Mouse (Mus musculus): ENCODE data around the gene Tead2.

Gene Tead2

DNA sequence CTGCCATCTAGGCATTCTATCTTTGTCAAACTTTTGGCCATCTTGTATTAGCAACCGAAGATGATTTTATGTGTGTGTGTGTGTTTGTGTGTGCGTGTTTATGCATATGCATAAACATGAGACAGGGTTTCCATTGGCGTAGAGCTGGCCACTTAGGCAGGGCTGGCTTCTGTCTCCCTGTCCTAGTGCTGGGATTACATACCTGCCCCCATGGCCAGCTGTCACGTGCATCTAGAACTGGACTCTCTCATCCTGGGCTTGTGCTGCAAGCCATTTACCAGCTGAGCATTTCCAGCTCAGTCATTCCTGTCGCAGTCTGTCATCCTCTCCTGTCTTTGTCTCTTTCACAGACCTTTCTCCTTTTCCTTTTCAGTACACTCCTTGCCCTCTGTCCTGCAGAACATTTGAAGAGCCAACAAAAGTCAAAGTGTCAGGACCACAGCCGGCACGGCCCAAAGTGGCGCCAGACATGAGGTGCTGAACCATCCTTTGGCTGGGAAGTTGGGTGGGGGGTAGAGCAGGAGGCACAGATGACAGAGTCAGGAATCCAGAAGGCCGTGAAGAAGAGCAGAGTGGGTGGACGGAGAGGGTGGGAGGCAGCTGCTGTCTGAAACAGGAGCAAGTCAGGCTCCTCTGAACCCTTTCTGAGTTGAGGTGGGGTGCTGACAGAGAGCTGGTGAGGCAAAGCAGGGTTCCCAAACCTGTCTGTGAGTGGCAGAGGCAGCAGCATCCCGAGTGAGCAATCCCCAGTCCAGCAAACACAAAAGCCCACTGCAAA, 41.7 kb downstream of the Tead2 start:
- DNase-seq (ENCODE audit: low read depth): no peak

DNA sequence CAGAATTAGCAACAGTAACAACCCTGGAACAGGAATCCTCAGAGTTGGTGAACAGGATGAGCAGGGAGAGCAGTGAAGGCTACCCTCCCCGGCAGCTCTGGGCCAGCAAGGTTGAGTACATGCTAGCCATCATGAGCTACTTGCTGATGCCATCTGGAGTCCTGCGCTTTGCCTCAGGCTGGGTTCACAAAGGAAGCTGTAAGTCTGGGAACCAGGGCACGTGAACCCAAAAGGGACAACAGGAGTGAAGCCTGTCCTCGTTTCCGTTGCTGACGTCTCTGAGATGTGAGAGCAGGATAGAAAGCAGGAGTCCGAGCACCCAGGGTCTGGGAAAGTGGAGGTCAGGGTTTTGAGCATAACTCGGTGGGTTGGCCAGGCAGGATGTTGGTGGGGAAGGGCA, 43.7 kb downstream of the Tead2 start:
- no peak for DNase-seq (ENCODE audit: low read depth)

DNA sequence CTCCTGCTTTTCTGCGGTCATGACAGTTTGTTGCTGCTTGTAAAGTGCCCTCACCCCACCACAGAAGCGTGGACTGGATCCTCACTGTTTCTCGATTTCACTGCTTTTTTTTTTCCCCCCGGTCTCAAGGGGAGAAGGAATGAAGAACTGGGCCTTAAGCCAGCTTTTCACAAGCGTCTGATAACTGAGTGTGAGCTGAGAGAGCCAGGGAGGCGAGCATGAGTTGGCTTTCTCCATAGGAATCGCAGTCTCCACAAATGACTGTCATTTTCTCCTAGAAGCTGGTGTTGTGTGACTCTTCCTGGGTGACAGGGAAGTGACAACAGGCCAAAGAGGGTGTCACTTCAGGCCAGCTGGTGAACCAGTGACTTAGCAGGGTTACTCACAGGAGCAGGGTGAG, 46.7 kb downstream of the Tead2 start:
- no peak for DNase-seq (ENCODE audit: low read depth)

DNA sequence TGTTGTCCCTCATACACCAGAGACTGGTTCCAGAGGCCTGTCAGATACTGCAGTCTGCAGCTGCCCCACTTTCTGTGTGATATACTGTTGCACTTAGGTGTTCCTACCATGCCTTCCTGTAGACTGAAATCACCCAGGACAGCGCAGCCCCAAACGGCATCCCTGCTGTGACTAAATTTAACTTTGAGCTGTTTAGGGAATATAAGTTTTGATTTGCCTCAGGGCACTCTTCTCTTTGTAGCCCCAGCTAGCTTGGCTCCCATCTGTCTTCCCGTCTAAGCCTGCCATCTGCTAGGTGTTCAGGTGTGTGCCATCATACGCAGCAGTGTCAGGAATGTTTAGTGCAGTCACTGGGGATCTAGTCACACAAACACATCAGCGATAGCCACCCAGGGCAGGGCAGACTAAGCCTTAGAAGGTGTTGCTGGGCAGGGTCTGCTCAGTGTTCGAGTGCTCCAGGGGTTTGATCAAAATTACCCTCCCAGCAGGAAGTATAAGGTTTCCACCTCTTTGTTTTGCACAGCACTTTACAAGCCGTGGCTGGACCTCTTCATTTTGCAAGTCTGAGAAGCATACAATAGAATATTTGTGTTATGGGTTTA, 47.6 kb downstream of the Tead2 start:
- DNase-seq (ENCODE audit: low read depth): no peak

DNA sequence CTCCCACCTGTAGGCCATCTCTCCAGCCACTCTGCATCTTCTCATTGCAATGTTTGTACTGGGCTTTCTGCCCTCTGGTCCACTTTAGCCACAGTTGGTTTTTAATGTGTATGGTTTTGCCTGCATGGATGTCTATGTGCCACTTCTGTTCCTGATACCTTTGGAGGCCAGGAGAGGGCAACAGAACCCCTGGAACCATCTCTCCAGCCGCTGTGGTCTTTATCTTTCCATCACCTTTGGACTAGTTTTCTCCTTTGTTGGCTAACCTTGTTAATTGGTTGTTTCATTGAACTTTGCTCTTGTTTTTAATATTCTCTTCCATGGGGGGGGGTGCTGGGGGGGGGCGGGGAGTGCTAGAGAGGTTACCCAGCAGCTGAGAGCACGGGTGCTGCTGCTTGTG, 48.8 kb downstream of the Tead2 start:
- no peak for DNase-seq (ENCODE audit: low read depth)

DNA sequence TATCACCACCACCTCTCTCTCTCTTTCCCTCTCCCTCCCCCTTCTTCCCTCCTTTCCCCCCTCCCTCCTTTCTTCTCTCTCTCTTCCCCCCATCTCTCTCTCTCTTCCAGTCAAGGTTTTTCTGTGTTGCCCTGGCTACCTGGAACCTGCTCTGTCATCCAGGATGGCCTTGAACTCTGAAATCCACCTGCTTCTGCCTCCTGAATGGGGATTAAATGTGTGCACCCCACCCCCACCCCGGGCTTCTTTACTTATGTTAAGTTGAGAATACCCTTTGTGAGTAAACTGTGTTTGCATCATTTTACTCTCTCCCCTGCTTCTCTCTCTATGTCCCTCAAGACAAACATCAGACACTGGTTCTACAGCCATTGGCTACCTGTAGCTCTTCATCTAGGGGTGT, 50.0 kb downstream of the Tead2 start:
- DNase-seq (ENCODE audit: low read depth): no peak

DNA sequence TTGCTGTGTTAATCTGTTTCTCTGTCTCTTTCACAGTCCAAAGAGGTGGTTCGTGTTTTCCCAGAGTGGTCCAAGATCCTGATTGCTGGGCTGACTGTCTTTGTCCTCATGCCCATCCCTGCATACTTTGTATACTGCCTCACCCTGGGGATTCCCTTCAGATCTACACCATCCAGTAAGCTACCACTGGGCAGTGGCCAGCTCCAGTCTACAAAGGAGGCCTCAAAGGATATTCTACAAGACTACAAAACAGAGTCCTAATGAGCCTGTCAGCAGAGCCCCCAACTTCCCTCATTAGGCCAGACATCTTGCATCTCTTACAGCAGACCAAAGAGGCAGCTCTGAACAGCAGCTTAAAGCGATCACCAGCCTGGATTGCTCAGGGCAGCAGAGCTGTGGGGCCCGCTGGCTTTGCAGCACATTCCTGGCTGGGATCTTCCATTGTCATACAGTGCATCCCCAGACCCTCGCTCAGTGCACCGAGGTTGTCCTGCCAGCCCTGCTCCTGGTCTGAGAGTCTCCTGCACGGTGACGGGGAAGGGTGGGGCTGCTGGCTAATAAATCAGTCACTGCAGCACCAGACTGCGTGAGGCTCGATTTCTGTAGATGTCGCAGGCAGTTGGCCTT, 57.3 kb downstream of the Tead2 start:
- no peak for DNase-seq (ENCODE audit: low read depth)

DNA sequence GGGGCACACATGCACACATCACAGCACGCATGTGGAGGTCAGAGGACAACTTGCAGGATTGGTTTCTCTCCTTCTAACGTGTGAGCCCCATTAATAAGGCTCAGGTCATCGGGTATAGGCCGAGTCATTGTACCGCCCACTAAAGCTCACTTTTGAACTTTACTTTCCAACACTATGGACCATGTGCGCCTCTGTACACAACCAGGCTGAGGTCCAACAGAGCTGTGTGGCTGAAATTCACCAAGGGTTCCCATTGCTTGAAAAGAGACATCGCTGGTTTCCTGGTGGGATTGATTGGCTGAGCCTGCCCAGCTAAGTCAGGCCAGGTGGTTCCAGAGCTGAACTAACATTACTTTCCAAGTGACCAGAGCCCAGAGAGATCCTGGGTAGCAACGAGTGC, 58.1 kb downstream of the Tead2 start:
- DNase-seq (ENCODE audit: low read depth): no peak

DNA sequence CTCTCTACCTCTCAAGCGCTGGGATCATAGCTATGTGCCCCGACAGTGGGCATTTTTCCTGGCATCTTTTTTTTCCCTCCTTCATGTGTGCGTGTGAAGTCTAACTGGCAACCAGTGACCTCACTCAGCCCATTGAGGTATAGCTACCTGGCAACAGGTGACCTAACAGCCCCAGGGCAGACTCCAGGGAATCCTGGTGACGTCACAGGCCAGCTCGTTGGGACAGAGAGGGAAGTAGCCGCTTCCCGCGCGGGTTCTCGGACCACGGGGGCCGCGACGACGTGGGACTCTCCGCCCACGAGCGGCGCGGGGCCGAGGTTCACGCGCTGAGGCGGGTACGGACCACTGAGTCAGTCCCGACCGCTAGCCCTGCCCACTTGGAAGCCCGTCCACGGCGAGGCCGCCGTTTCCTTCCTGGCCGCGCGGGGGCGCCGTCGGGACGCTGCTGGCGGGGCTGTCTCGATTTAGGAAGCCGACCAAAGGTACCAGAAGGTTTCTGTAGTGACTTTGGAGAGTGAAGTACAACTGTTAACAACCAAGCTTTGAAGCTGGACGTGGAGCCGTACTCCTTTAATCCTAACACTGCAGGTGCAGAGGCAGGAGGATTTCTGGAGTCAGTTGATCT, 61.7 kb downstream of the Tead2 start, which contains the start of gene Slc6a21:
Slc6a21 (plus strand) TSS at position 378 of the 625 bp plus-strand sequence.
- DNase-seq (ENCODE audit: low read depth): peak; percentile 46

Measured in c-Kit-positive CD71-positive TER-119-negative erythroid progenitor cells, embryonic 14.5 days (primary cell).